Mouse (Mus musculus) right cerebral cortex, postnatal 4 days (tissue): ENCODE measurements around the gene Cinp.
A peak's percentile ranks its signal among the peaks of the same experiment; 100 is the strongest.

ENCODE experiments used
- DNase-seq: peaks from one replicate; pipeline ENCODE4 v3.0.0-alpha.2; 2022

The Cinp gene

DNA sequence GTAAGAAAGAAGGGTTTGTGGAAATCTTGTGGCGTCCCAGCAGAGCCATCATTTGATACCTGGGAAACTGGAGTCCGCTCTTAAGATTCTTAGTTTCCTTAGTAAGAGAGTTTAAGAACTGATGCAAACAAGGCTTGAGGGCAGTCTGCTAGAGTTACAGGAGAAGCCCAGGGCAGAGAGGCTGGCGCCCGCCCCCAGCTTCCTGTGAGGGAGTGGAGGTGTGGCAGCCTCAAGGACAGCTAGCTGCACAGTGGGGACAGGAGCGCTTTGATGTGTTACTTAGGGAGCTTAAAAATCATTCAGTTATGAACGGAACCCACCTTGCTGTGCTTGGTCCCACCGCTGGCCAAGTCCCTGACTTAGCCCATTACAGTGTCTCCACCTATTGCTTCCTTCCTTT lies 31.7 kb downstream of the Cinp start:
- DNase-seq, result no peak

DNA sequence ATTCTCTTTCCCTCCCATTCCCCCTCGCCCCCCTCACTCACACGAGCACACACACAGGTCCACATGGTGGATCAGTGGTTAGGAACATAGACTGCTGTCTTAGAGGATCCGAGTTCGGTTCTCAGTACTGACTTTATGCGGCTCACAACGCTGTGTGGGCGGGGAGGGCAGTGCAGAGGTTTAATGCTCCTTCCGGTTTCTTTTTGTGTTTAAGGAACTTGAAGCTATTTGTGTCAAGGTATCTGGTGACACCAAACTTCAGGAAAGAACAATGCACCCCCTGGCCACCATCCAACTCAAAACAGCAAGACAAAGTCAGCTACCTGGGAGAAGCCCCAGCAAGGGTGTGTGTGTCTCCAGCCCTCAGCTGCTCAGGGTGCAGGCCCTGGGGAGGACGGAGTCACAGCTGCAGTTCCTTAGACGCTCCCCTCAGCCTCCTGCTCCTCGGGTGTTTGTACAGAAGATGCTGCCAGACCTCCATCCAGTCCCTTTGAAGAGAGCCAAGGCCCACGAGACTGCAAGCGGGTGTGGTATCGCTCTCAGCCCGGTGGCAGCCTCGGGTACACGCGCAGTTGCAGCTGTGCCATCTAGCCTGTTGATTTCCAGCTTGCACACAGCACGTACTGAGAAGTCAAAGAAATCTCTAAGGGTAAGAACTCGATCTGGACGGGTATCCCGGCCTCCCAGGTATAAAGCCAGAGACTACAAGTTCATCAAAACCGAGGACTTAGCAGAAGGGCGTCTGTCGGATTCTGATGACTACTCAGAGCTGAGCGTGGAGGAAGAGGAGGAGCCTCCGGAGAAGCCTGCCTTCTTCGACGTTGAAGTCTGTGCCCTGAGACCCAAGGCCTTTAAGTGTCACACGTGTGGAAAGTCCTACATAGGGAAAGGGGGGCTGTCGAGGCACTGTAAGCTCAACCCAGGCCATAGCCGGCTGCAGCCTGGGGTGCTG lies 33.9 kb downstream of the Cinp start:
- DNase-seq, result no peak

DNA sequence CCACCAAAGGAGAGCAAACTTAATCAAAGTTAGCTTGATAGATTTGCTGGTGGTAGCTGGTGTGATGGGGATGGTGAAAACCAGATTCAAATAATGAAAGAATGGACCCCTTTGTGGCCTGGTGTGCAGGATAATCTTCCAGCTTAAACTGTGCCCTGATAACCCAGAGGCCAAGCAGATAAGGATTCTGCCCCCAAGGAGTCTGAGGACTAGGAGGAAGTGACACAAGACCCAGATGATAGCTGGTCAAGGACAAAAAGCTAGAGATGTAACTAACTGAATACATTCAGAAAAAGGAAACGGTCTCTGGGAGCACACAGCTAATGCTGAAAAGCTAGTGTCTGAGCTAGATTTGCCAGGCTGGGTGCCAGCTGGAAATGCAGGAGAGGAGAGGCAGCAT lies 37.0 kb downstream of the Cinp start:
- no peak for DNase-seq

DNA sequence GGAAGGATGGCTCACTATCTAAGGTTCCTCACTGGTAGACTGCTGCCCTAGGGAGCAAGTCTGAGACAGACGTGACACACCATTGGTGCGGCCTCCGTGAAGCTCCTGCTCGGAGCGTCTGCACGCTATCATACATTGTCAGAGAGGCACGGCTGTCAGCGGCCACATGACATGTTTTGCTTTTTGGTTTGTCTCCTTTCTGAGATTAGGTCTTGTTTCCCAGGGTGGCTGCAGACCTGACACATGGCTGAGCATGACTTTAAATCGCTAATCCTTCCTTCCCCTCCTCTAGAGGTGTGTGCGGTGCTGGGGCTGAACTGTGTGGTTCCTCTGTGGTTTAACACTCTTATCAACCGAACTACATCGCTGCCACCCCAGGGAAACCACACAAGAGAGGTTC lies 37.5 kb downstream of the Cinp start:
- no peak for DNase-seq

DNA sequence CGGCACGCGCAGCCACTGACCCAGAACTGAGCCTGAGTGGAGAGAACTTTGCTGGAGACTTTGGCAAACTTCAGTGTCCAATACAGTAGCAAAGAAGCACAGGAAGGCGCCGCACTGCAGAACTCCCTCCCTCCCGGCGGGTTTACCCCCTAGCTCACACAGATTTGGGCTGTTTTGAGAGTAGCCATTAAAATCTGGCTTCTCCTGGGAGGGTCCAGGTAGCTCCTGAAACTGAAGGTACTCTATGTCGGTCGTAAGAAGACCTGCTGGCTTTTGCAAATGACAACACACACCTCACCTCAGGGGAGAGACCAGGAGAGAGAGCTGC lies 38.1 kb downstream of the Cinp start:
- DNase-seq, result no peak

DNA sequence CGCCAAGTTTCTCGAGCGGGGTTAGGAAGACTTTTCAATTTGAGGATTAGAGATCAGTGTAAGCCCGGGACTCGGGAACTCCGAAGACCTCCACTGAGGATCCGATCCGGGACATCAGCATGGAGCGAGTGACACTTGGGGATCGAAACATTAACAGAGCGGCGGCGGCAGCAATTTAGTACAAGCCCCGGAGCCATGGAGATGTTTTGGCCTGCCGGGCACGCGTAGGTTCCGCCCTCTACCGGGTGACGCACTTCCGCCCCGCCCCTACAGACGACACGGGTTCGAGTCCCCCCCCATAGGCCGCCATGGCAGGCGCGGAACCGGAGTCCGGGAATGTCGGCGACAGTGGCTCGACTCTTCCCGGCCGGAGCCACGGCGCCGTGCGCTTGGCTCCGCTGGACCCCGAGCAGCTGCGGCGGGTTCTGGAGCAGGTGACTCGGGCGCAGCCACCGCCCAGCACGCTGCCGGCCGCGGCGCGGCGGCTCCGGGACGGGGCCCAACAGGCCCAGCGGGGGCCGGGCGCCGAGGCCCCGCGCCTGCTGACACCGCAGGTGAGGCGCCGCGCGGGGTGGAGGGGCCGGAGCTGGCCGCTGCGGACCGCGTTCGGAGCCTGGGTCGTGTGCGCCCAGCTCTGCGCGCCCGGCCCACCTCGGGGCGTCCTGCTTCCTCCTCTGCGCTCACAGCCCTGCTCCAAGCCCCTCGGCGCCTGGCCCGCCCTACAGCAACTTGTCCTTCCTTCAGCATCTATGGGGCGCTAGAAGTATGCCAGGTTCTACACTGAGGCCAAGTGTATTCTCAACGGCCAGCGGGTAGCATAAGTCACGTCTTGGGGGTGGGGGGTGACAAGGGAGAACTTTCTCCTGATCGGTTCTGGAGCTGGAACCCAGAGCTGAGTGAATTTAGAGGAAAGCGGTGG lies 38.7 kb downstream of the Cinp start, which contains the start of gene Zfp839:
Gene Zfp839, plus strand, starts transcription at position 244 of the 919 bp plus-strand sequence.
- peak; percentile 84 for DNase-seq

DNA sequence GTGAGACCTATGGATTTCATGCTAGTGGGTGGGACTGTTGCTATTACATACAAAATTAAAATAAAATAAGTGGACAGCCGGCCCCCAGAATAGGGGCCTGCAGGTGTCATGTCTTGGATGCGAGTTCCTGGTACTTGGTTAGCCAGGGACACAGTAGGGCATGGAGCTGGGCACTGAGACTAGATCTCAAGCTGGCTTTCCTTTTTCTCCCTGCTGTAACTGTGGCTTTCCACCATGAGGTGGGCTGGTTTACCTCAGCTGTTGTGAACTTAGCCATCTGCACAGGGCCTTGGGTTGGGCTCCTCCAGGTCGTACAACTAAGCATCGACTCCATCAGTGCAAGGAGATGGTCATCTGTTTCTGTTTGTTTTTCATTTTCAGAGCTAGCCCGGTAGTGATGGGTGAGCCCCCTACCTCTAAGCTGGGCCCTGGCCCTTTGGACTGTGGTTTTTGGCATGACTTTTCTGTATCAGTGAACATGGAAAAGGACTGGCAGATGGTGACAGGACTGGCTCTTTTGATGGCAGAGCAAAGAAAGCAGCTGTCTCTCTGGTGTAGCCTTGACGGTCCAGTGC lies 42.7 kb downstream of the Cinp start:
- DNase-seq, result no peak

DNA sequence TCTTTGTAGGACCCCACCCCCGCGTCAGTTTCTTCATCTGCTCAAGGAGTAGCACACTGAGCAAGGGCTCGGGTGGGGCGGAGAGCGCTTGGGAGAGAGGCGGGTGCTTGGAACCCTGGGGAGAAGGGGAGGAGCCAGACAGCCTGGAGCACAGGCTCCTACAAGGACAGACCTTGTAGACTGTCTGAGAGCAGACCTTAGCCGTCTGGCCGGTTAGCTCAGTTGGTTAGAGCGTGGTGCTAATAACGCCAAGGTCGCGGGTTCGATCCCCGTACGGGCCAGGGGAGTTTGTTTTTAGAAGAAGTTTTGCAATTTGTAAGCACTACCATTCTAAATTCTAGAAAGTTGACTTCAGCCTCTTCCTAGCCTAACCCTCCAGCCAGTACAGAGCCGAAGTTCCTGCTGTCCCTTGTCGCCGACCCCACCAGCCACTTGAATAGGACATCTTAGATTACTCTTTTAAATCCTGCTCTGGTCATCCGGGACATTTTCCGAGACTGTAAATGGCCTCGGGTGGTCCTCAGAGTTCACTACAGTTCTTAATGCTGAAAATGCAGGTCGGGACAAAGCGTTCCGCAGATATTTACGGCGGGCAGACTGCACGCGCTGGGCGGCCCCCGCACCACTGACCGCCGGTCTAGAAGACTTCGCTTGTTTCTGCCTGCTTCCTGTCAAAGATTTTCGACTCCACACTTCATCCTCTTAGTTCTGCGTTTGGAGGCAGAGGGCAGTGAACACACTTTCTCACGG lies 43.6 kb downstream of the Cinp start:
- DNase-seq, result peak; percentile 60

DNA sequence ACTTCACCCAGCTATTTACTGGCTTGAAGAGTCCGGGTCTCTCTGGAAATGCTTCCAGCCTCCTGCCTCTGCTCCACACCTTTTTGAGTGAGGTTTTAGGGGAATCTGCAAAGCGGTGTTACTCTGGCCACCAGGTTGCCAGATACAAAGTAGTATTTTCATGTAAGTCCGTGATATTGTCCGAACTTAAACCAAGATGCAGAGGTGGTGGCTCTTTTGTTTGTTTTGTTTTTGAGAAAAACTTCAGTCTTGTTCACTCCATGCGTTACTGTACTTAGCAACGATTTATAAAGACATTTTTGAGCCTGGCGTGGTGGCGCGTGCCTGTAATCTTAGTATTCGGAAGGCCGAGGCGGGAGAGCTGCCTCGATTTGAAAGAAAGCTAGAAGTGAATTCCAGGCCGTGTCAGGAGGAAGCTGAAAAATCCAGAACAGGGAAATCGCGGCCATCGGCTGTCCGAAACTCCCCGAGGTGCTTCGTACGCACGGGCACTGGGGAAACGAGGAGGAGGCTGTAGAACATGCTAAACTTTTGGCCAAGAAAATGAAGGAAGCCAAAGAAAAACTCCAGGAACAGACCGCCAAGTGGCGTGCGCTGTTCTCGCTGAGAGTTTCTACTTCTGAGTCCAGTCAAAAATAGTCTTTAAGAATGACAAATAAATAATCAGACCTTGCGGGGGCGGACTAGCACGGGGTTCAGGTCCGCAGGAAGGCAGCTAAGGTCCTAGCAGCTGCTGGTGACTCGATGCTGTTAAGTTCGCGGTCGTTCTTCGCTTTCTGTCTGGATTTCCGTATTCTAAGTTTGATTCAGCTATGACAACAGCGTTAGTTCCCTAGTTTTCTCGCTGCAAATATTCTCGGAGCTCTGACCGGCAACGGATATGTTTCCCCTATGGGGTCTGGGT lies 44.5 kb downstream of the Cinp start:
- DNase-seq, result no peak

DNA sequence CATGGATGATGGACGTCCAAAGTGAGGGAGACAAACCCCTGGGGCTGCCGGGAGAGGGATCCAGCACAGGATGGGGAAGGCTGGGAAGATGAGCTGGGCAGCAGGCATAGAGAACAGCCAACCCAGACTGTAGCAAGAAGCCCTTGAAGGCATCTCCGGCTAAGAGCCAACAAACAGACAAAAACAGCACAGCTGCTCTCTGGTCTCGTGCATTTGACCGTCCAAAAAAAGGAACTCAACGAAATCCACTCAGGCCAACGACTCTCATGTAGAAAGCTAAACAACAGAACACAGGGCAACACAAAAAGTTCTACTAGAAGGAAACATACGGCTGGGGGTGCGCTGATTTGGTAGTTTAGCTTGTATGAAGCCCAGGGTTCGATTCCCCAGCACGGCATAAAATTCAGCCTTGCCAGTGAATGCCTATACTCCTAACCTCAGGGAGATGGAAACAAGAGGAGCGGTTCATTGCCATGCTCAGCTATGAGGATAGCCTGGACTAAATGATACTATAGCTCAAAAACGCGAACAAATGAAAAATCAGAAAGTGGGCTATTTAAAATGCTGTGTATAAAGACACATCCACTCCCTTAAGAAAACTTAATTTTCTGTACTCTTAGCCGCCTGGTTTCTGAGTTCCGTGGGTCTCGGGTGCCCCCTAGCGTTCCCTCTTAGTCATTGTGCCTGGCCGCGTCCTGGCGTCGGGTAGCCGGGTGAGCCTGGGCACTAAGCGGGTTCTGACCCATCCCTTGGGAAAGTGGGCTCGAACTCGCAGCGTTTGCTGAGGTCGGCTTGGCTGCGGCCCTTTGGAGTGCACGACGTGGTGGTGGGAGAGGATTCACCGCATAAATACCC lies 45.5 kb downstream of the Cinp start:
- peak; percentile 84 for DNase-seq

DNA sequence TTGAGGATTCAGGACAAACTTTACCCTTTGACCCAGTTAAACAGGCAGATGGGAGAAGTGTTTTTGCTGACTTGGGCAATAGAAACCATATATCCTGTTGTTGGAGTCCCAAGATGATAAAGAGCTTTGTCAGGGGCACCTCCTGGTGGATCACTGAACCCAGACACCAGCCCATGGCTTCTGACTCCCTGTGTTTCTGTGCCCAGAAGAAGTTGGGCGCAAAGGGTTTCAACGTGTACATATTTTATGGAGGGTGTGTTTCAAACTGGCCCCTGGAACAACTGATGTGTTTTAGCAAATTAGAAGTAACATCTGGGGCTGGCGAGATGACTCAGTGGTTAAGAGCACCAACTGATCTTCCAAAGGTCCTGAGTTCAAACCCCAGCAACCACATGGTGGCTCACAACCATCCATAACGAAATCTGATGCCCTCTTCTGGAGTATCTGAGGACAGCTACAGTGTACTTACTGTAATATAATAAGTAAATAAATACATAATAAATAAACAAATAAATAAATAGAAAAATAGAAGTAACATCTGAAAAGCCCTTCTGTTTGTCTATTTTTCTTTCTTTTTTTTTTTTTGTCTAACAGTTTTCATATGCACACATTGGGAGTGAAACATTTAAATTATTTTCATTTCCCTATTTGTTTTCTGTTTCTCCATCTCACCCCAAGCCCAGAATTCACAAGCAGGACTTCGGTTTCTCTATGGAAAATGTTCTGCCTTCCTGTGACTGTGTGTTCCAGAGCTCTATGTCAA lies 47.0 kb downstream of the Cinp start:
- DNase-seq, result no peak

DNA sequence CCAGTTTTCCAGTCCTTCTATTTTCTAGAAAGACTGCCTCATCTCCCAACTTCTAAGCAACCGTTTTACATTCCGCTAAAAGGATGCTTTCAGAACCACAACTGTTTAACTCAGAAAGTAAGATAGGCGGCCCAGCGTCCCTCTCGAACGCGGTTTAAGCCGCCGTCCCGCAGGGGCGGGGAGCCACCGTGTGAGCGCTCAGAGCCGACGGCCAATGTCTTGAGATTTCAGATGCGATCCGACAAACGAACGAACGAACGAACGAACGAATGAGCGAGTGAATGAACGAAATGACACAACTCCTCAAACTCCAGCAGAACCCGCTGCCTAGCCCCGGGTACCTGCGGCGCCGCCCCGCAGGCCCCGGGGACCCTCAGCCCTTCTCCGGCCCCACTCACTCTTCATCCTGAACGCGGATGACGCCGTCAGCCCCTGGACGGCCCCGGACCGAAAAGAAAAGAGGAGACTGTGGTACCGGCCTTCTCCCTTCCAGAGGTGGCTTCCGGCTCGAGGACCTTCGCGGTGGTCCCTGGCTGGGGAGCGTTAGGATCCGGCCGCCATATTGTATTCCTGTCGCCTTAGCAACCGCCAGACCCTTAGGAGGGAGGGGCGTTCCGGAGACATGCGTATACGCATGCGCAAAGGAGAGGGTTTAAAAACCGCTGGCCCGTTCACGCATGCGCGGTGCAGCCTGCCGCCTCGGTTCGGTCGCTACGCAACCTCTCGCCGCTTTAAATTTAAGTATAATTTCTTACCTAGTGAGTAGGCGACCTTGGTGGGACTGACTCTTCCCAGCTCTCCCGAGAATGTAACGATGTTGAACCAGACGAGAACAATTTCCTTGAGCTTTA lies 48.4 kb downstream of the Cinp start, which contains the start of gene Mok:
Gene Mok, minus strand, starts transcription at position 592 of the 851 bp plus-strand sequence.
- peak; percentile 97 for DNase-seq

DNA sequence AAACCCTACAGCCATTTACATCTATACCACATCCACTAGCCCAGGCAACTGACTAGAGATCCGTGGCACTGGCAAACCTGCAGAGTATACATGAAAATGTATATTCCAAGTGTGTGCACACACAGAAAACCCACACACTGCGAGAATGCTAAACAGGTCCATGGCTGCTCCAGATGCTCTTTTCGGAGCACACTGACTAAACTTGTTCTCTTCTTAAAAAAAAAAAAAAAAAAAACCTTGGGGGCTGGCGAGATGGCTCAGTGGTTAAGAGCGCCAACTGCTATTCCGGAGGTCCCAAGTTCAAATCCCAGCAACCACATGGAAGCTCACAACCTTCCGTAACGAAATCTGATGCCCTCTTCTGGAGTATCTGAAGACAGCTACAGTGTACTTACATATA lies 51.1 kb downstream of the Cinp start:
- no peak for DNase-seq

DNA sequence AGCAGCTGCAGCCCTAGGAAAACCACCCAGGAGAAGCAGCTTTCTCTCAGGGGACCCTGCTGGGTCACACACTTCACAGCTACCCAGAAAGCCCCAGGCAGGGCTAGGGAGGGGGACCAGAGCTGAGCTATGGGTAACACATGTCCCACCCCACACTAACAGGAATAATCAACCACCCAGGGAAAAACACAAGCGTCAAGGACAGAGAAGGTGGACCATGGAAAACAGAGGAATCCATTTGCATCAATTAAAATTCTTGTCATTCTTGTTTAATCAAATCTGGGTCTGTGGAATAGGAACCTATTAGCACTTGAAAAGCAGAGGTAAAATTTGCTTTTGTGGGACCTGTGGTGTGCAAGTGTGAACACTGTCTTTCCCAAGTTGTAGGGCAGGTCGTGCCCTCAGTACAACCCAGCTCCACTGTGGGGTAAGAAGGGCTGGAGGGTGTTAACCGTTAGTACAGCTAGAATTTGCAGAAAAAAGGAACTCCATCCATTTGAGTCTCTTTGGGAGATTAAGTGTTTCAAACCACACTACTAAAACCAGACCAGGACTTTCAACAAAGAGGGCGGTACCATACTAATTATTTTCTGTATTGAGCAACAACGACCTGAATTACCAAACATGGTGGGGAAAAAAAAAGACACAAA lies 51.6 kb downstream of the Cinp start:
- no peak for DNase-seq

DNA sequence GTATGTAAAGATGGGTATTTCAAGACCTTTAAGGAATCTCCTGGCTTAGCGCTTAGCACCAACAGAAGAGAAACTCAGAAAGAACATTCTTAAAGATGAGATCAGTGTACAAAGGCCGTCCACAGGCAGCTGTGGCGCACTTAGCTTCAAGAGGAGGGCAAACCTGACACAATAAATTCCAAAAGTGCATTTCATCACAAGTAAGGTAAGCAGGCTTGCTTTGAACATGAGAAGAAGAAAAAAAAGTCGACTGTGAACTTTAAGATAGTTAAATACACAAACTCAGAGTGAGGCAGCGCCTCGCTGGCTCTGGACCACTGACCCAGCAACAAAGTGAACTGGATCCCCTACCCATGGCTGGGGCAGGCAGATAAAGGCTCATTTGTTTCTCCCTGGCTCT lies 52.2 kb downstream of the Cinp start:
- DNase-seq, result no peak

DNA sequence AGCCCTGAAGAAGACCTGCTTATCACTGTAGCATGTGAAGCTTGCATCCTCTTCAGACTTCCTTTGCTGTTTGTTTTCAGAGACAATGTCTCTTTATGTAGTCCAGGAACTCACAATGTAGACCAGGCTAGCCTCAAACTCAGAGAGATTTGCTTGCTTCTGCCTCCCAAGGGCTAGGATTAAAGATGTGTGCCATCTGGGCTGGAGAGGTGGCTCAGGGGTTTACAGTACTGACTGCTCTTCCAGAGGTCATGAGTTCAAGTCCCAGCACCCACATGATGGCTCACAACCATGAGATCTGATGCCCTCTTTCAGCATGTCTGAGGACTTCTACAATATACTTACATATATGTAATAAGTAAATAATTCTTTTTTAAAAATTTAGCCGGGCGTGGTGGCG lies 53.8 kb downstream of the Cinp start:
- no peak for DNase-seq

DNA sequence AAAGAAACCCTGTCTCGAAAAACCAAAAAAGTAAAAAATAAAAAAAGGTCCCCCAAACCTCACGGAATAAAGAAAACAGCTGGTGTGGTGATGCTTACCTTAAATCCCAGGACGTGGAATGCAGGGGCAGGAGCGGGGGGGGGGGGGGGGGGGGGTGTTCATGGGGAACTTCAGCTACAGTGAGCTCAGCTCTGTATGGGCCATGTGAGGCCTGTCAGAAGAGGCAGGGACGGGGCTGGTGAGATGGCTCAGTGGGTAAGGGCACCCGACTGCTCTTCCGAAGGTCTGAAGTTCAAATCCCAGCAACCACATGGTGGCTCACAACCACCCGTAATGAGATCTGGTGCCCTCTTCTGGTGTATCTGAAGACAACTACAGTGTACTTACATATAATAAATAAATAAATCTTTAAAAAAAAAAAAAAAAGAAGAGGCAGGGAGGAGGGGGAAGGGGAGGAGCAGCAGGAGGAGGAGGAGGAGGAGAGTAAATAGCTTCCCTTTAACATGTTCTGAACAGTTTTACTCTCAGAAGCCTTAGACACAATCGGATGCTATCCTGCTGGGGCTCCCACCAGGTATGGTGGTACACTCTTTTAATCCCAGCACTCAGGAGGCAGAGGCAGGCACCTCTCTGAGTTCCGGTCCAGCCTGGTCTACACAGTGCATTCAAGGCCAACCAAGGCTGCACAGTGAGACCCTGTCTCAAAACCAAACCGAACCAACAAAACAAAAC lies 58.5 kb downstream of the Cinp start:
- DNase-seq, result no peak
